Mouse (Mus musculus) layer of hippocampus, adult 6 months (tissue): ENCODE measurements around the gene Cd19. TPM values are rescaled to one million over a fixed set of nuclear protein-coding genes. Genes with fewer than 3 reads are reported as not detected.

Source experiments
- long read RNA-seq, 2 experiments: library from polyadenylated mRNA; unstranded; transcript quantifications; one replicate each; pipeline ENCODE4 v2.0.0; 2019 to 2020
- microRNA-seq: library from miRNA; unstranded; fragments of <30 nt; microRNA quantifications from one replicate; pipeline ENCODE4 v1.2.0, GENCODE M21; 2020
- polyA plus RNA-seq: library from polyadenylated mRNA; unstranded; fragments of <200 nt; fragmentation: Nextera tagmentation; gene quantifications from 2 replicates; pipeline ENCODE4 v1.2.3, GENCODE M21; 2021

Cd19 gene
- polyA plus RNA-seq, result not detected in 2 replicates
- long read RNA-seq, experiment 1, result 0 reads
- long read RNA-seq, experiment 2, result 0 reads

DNA sequence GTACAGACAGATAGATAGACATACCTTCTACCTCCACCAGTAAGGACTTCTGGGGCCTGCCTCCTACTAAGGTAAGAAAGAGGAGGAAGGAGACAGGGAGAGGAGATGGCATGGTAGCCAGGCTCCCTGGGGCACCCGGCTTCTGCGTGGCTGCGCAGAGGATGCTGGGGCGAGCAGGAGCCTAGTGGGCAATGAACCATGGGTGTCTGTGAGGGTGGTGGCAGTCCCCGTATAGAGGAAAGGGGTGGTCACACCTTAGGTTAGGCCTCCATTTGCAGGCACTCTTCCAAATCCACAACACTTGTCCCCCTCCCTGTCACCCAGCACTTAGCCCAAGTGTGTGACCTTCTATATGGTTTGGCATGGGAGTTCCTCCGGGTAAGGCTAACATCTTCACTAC lies at the start of gene Cd19:
Gene Cd19, minus strand, starts transcription at position 165 of the 400 bp plus-strand sequence.

DNA sequence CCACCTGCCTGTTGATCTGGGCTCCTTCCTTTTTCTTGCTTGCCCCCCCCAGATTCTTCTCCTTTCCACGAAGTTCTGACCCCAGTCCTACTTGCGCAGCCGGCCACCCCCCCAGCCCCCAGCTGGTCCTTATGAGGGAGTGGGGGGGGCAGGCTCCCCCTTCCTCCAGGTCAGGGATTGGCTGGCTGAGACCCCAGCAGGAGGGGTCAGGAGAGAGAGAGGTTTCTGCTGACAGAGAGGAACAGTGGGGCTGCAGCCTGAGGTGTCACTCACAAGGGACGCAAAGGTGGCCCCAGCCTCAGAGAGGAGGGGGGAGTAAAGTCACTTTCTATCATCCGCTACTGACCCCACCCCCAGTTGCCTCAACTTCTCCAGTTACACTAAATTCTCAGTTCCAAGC lies 48.3 kb upstream of the Cd19 start, which contains the start of gene Atp2a1:
Gene Atp2a1, minus strand, starts transcription at position 105 of the 400 bp plus-strand sequence.

DNA sequence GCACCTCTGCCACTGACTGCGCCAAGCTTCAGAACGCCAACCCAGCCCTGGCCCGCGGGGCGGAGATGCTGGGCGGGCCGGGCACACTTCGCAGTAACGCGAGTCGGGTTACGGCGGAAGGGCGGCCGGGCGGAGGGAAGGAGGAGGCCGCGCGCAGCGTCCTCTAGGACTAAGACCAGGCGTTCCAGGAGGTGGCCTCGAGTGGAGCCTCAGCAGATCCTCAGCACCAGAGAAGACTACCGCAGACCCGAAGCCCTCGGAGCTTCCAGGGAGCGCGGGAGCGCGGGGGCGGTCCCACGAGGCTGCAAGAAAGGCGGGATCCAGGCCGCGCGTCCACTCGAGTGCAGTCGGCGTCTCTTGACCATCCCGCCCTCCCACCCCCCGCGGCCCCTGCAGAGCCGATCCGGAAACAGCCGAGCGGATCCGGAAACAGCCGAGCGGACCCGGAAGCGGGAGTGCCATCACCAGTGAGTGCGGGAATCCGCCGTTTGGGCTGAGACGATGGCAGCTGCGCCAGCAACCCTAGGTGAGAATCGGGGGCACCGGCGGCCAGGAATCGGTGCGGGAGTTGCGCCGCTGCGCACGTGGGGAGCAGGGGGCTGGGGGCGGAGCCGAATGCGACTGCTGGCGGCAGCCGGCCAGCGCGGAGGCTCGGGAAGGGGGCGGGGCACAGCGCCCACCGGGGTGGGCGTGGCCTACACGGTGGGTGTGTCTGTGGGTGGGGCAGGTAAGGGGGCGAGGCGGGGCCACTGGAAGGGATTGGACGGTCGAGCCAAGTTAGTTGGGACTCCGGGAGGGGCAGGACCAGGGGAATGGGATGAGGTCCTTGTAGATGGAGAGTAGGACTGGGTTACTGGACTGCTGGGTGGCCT lies 14.2 kb upstream of the Cd19 start, which contains the start of gene Rabep2:
Gene Rabep2, plus strand, starts transcription at position 129 of the 872 bp plus-strand sequence.

DNA sequence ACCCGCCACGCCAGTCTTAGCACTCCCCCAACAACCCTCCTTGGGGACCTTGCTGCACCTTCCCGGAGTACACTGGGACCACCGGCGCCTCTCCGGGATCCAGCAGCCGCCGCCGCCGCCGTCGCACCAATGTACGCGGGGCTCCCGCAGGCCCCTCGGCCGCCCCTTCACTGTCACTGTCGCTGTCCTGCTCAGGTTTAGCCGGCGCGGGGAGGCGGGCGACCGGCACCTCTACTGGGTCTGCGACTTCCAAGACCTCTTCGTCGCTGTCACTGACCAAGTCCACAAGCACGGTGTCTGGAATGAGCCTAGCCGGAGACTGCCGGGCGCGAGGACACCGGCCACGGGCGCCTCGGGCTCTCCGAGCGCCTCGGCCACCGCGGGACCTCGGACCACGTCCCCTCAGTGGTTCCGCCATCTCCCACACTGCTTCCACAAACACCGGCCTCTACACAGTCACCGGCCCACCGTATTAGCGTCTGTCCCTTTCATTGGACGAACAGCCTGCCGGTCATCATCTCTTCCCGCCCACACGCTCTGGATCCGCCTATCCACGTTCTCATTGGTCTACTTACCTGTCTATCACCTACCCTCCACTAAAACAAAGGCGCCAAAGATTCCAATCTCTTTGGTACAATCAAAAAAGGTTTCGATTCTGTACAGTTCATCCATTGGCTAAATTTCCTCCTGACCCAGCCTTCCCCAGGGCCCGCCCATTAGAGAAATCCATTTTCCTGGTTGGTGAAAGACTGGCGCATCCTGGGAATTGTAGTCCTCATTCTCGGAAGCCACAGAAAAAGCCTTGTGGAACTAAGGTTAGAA lies 18.2 kb downstream of the Cd19 start, which contains the start of gene Nfatc2ip:
Gene Nfatc2ip, minus strand, starts transcription at position 440 of the 822 bp plus-strand sequence.

DNA sequence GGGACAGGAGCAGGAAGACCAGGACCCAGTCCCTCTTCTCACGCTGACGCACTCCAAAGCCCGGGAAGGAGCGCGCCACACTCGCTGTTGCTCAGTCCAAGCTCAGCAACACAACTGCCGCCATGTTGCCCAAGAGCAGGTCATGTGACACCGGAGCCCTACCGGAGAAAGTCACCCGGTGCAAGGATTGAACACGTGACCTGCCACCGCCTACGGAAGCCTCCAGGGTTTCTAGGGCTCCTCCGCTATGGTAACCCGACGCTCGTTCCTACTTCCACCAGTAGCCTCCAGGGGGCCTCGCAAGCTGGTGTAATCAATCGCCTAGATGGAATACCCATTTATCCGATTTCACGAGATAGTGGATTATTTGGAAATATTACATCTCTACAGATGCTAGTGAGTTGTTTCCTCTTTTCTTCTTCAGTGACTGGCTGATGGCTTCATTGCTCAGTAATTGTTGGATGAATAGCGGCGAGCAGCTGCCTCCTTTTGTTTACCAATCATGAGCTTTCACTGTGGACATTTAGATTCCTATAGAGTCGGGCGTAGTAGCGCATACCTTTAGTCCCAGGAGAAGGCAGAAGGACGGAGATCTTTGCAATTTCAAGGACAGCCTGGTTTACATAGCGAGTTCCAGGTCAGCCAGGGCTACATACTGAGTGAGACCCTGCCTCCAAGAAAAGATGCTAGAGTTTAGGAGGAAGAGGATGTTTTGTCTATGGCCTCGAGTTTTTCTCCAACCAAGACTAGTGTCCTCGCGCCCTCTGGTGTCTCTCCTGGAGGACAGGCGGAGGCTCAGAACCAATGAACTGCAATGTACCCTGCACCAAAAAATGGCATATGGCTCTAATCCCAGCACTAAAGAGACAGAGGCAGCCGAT lies 37.2 kb downstream of the Cd19 start, which contains the start of gene Spns1:
Gene Spns1, minus strand, starts transcription at position 173 of the 881 bp plus-strand sequence.

DNA sequence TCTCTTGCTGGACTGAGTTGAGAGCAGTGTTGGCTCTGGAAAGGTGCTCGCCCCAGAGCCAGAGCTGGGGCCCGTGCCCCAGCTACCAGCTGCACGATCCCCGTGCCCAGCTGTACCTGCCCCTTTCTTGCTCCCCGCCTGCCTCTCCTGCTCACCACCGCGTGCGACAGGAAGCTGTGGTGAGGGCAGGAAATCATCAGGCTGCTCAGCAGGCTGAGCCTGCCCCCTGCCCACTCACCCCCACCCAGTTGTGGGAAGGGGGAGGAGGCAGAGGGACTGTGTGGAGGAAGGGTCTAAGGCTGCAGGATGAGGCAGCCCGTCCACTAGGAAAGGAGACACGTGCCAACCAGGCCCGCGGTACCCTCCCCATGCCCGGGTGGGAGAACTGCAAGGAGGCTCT lies 45.3 kb downstream of the Cd19 start, which contains the start of gene Lat:
Gene Lat, minus strand, starts transcription at position 178 of the 400 bp plus-strand sequence.

Small RNA genes within 50 kb of the gene (microRNA-seq; reads per million reads assigned to microRNA genes)
- not detected for gene Mir7058

Other genes with a start within 250 kb of the Cd19 start
- gene Xpo6, start 214.4 kb downstream of the Cd19 start, polyA plus RNA-seq, result 19.3 and 24.7 TPM in 2 replicates
- gene Sbk1, start 142.3 kb downstream of the Cd19 start, polyA plus RNA-seq, result 4.8 and 5.6 TPM in 2 replicates
- gene Lat, start 45.3 kb downstream of the Cd19 start, polyA plus RNA-seq, result 0.11 TPM in 1 of 2 replicates, not detected in the other
- 61.0 and 66.9 TPM in 2 replicates for gene Spns1, start 37.4 kb downstream of the Cd19 start, polyA plus RNA-seq
- 0.82 and 1.1 TPM in 2 replicates for gene Nfatc2ip, start 18.2 kb downstream of the Cd19 start, polyA plus RNA-seq
- gene Rabep2, start 13.9 kb upstream of the Cd19 start, polyA plus RNA-seq, result 7.5 and 8.5 TPM in 2 replicates
- 0.13 and 0.16 TPM in 2 replicates for gene Atp2a1, start 48.2 kb upstream of the Cd19 start, polyA plus RNA-seq
- gene Sh2b1, start 60.5 kb upstream of the Cd19 start, polyA plus RNA-seq, result 32.6 and 36.0 TPM in 2 replicates
- gene Tufm, start 72.5 kb upstream of the Cd19 start, polyA plus RNA-seq, result 84.1 and 87.2 TPM in 2 replicates
- 36.7 and 53.5 TPM in 2 replicates for gene Atxn2l, start 88.5 kb upstream of the Cd19 start, polyA plus RNA-seq
- 220 and 222 TPM in 2 replicates for gene Eif3c, start 151.5 kb upstream of the Cd19 start, polyA plus RNA-seq
- gene Apobr, start 170.1 kb upstream of the Cd19 start, polyA plus RNA-seq, result 0.18 and 0.43 TPM in 2 replicates
- gene Cln3, start 170.9 kb upstream of the Cd19 start, polyA plus RNA-seq, result 14.4 and 15.6 TPM in 2 replicates
- not detected in 2 replicates for gene Il27, start 180.1 kb upstream of the Cd19 start, polyA plus RNA-seq
- gene Nupr1, start 216.0 kb upstream of the Cd19 start, polyA plus RNA-seq, result 23.0 and 25.6 TPM in 2 replicates
- 29.6 and 29.9 TPM in 2 replicates for gene Sgf29, start 234.4 kb upstream of the Cd19 start, polyA plus RNA-seq